Mouse (Mus musculus): ENCODE results near the gene Zfp108. TPM values are rescaled to one million over a fixed set of nuclear protein-coding genes. Genes with fewer than 3 reads are reported as not detected.

Zfp108 gene
- polyA plus RNA-seq, 1 experiment: 0.38 TPM

DNA sequence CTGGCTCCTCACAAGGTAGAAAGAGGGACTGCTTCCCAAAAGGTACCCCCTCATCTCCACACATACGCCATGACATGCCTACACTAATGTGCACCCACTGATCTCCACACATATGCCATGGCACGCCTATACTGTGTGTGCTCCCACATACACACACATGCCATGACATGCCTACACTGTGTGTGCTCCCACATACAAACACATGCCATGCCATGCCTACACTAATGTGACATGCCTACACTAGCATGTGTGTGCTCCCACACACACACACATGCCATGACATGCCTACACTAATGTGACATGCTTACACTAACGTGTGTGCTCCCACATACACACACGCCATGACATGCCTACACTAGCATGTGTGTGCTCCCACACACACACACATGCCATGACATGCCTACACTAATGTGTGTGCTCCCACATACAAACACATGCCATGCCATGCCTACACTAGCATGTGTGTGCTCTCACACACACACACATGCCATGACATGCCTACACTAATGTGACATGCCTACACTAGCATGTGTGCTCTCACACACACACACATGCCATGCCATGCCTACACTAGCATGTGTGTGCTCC, 35.6 kb downstream of the Zfp108 start:
- Histone ChIP-seq H3K4me3 (no peak overlapping the region), H3K4me2 (ENCODE audit: low read depth) (no peak overlapping the region), H3ac (ENCODE audit: control insufficient read depth, insufficient read length) (no peak overlapping the region), H3K27me3 (ENCODE audit: control insufficient read depth, insufficient read depth, insufficient read length) (no peaks in the 10 kb centered on the region), H3K79me2 (ENCODE audit: control insufficient read depth, insufficient read depth) (no peaks in the 10 kb centered on the region), H3K36me3 (ENCODE audit: control insufficient read depth, insufficient read depth) (no peaks in the 10 kb centered on the region)
- peak; percentile 75 for TF ChIP-seq POLR2AphosphoS2 (IDR thresholded peaks at IDR 0.05; ENCODE audit: insufficient read length, low read depth)
- TF ChIP-seq CEBPB (IDR thresholded peaks at IDR 0.05; ENCODE audit: insufficient read depth, poor library complexity, severe bottlenecking): no peak

- no peak for TF ChIP-seq POLR2A (IDR thresholded peaks at IDR 0.05; ENCODE audit: insufficient read length, low read depth)
- no peak for TF ChIP-seq POLR2AphosphoS2 (IDR thresholded peaks at IDR 0.05; ENCODE audit: insufficient read length, low read depth)
- TF ChIP-seq E2F4 (IDR thresholded peaks at IDR 0.05; ENCODE audit: insufficient read depth): no peak
- TF ChIP-seq MYOG (IDR thresholded peaks at IDR 0.05; ENCODE audit: control insufficient read depth in 1 of 3, insufficient read depth in 1 of 3, insufficient read length in 2 of 3, low read depth in 2 of 3): no peak
- TF ChIP-seq SRF (IDR thresholded peaks at IDR 0.05; ENCODE audit: control insufficient read depth, insufficient read length, low read depth): no peak
- TF ChIP-seq TCF3 (IDR thresholded peaks at IDR 0.05; ENCODE audit: insufficient read length, low read depth): no peak
- no peak for TF ChIP-seq MAX (IDR thresholded peaks at IDR 0.05; ENCODE audit: low read depth)
- no peak for TF ChIP-seq TCF12 (IDR thresholded peaks at IDR 0.05; ENCODE audit: insufficient read depth, poor library complexity, severe bottlenecking)
- no peak for TF ChIP-seq MYOD1 (IDR thresholded peaks at IDR 0.05; ENCODE audit: control insufficient read depth in 1 of 3, insufficient read length in 2 of 3, low read depth in 2 of 3)
- no peak for TF ChIP-seq CEBPB (IDR thresholded peaks at IDR 0.05; ENCODE audit: insufficient read depth, poor library complexity, severe bottlenecking)
- no peak for TF ChIP-seq USF1 (IDR thresholded peaks at IDR 0.05; ENCODE audit: low read depth)
- TF ChIP-seq REST (IDR thresholded peaks at IDR 0.05; ENCODE audit: insufficient read depth, insufficient read length): no peak
- Histone ChIP-seq H3K79me2 (ENCODE audit: control insufficient read depth, insufficient read depth) (no peaks in the 10 kb centered on the region), H3K27me3 (ENCODE audit: control insufficient read depth, insufficient read depth, insufficient read length) (no peaks in the 10 kb centered on the region), H3ac (ENCODE audit: control insufficient read depth, insufficient read length) (no peak overlapping the region), H3K4me2 (ENCODE audit: low read depth) (no peak overlapping the region), H3K36me3 (ENCODE audit: control insufficient read depth, insufficient read depth) (no peaks in the 10 kb centered on the region), H3K4me3 (no peak overlapping the region)
These were observed 36.9 kb downstream of the Zfp108 start for GRCm38 (mm10) chr7:24291387-24292090.

DNA sequence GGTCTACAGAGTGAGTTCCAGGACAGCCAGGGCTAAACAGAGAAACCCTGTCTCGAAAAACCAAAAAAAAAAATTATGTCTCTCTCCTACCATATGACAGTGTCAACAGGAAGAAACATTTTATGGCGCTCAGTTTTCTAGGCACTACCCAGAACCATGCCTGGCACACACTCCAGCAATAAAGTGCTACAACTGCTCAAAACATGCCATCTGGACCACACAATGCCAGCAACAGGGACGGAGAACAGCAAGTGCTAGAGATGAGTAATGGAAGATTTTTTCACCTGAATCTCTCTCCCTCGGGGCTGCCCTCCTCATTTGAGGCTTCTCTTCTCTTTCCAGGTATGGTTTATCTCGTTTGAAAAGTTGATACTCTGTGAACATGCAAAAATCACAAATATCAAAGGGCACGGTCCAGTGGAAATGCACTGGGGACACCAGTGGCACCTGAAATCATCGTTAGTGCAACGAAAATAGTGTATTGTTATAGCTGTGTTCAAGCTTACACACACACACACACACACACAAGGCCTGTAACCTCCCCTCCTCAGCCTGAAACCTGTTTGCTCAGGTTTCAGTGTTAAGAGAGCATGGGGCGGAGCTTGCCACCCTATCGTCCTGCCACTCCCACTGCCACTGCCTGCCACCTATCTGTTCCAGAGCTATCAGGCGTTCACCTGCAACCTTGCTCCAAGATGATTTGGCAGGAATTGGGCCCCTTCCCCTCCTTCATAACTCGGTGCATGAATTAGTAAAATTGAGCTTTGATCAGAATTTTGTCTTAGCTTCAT, 38.7 kb downstream of the Zfp108 start:
- Histone ChIP-seq H3K4me3 (no peak overlapping the region), H3K79me2 (ENCODE audit: control insufficient read depth, insufficient read depth) (no peaks in the 10 kb centered on the region), H3K4me2 (ENCODE audit: low read depth) (no peak overlapping the region), H3K27me3 (ENCODE audit: control insufficient read depth, insufficient read depth, insufficient read length) (no peaks in the 10 kb centered on the region), H3K36me3 (ENCODE audit: control insufficient read depth, insufficient read depth) (no peaks in the 10 kb centered on the region), H3ac (ENCODE audit: control insufficient read depth, insufficient read length) (no peak overlapping the region)
- no peak for TF ChIP-seq TCF12 (IDR thresholded peaks at IDR 0.05; ENCODE audit: insufficient read depth, poor library complexity, severe bottlenecking)
- TF ChIP-seq MYOG (IDR thresholded peaks at IDR 0.05; ENCODE audit: control insufficient read depth in 1 of 3, insufficient read depth in 1 of 3, insufficient read length in 2 of 3, low read depth in 2 of 3): no peak
- TF ChIP-seq POLR2AphosphoS2 (IDR thresholded peaks at IDR 0.05; ENCODE audit: insufficient read length, low read depth): no peak
- TF ChIP-seq USF1 (IDR thresholded peaks at IDR 0.05; ENCODE audit: low read depth): no peak
- no peak for TF ChIP-seq CEBPB (IDR thresholded peaks at IDR 0.05; ENCODE audit: insufficient read depth, poor library complexity, severe bottlenecking)
- TF ChIP-seq TCF3 (IDR thresholded peaks at IDR 0.05; ENCODE audit: insufficient read length, low read depth): no peak
- no peak for TF ChIP-seq SRF (IDR thresholded peaks at IDR 0.05; ENCODE audit: control insufficient read depth, insufficient read length, low read depth)
- no peak for TF ChIP-seq MAX (IDR thresholded peaks at IDR 0.05; ENCODE audit: low read depth)
- no peak for TF ChIP-seq E2F4 (IDR thresholded peaks at IDR 0.05; ENCODE audit: insufficient read depth)
- no peak for TF ChIP-seq POLR2A (IDR thresholded peaks at IDR 0.05; ENCODE audit: insufficient read length, low read depth)
- TF ChIP-seq REST (IDR thresholded peaks at IDR 0.05; ENCODE audit: insufficient read depth, insufficient read length): no peak
- no peak for TF ChIP-seq MYOD1 (IDR thresholded peaks at IDR 0.05; ENCODE audit: control insufficient read depth in 1 of 3, insufficient read length in 2 of 3, low read depth in 2 of 3)

GRCm38 (mm10) chr7:24294763-24295162, 40.2 kb downstream of the Zfp108 start:
- Histone ChIP-seq H3K4me2 (ENCODE audit: low read depth) (no peak overlapping the region), H3K4me3 (no peak overlapping the region), H3K36me3 (ENCODE audit: control insufficient read depth, insufficient read depth) (no peaks in the 10 kb centered on the region), H3K79me2 (ENCODE audit: control insufficient read depth, insufficient read depth) (no peaks in the 10 kb centered on the region), H3ac (ENCODE audit: control insufficient read depth, insufficient read length) (no peak overlapping the region), H3K27me3 (ENCODE audit: control insufficient read depth, insufficient read depth, insufficient read length) (no peaks in the 10 kb centered on the region)
- no peak for TF ChIP-seq REST (IDR thresholded peaks at IDR 0.05; ENCODE audit: insufficient read depth, insufficient read length)
- no peak for TF ChIP-seq MYOG (IDR thresholded peaks at IDR 0.05; ENCODE audit: control insufficient read depth in 1 of 3, insufficient read depth in 1 of 3, insufficient read length in 2 of 3, low read depth in 2 of 3)
- no peak for TF ChIP-seq TCF3 (IDR thresholded peaks at IDR 0.05; ENCODE audit: insufficient read length, low read depth)
- TF ChIP-seq E2F4 (IDR thresholded peaks at IDR 0.05; ENCODE audit: insufficient read depth): no peak
- TF ChIP-seq TCF12 (IDR thresholded peaks at IDR 0.05; ENCODE audit: insufficient read depth, poor library complexity, severe bottlenecking): no peak
- no peak for TF ChIP-seq MYOD1 (IDR thresholded peaks at IDR 0.05; ENCODE audit: control insufficient read depth in 1 of 3, insufficient read length in 2 of 3, low read depth in 2 of 3)
- no peak for TF ChIP-seq MAX (IDR thresholded peaks at IDR 0.05; ENCODE audit: low read depth)
- TF ChIP-seq CEBPB (IDR thresholded peaks at IDR 0.05; ENCODE audit: insufficient read depth, poor library complexity, severe bottlenecking): no peak
- no peak for TF ChIP-seq SRF (IDR thresholded peaks at IDR 0.05; ENCODE audit: control insufficient read depth, insufficient read length, low read depth)
- TF ChIP-seq POLR2AphosphoS2 (IDR thresholded peaks at IDR 0.05; ENCODE audit: insufficient read length, low read depth): no peak
- TF ChIP-seq POLR2A (IDR thresholded peaks at IDR 0.05; ENCODE audit: insufficient read length, low read depth): no peak
